Mouse (Mus musculus) liver, adult 2 months (tissue): ENCODE data around the gene Cluh. TPM values are rescaled to one million over a fixed set of nuclear protein-coding genes. Genes with fewer than 3 reads are reported as not detected.

Experiments used
- DNase-seq: peaks from one replicate; pipeline ENCODE4 v3.0.0-alpha.2; 2011; ENCODE audit warnings: low read depth, low spot score; ENCODE audit errors: extremely low read depth
- H3K27ac ChIP-seq: fragments of 200-500 bp; replicated peaks from 2 replicates; pipeline ENCODE4 v1.5.1; 2012; ENCODE audit warnings: low read depth, mild to moderate bottlenecking, control low read depth, inconsistent platforms, low read length; ENCODE audit not compliant: insufficient read depth
- H3K27me3 ChIP-seq: fragments of 200-500 bp; 2 replicates; pipeline ENCODE4 v1.6.1; 2012; ENCODE audit warnings: mild to moderate bottlenecking, moderate library complexity, low read length, inconsistent platforms; ENCODE audit not compliant: control insufficient read depth, insufficient read depth
- H3K36me3 ChIP-seq: fragments of 200-500 bp; 2 replicates; pipeline ENCODE4 v1.6.1; 2012; ENCODE audit warnings: low read length, inconsistent platforms; ENCODE audit not compliant: control insufficient read depth, insufficient read depth
- H3K4me1 ChIP-seq: fragments of 200-500 bp; 2 replicates; pipeline ENCODE4 v1.6.1; 2011; ENCODE audit warnings: low read length; ENCODE audit not compliant: control insufficient read depth, insufficient read depth
- H3K4me3 ChIP-seq: fragments of 200-500 bp; 2 replicates; pipeline ENCODE4 v1.5.1; 2011; ENCODE audit warnings: low read depth, mild to moderate bottlenecking, control low read depth, low read length, moderate library complexity; ENCODE audit not compliant: insufficient read depth
- H3K79me2 ChIP-seq: fragments of 200-500 bp; 2 replicates; pipeline ENCODE4 v1.6.1; 2012; ENCODE audit warnings: inconsistent platforms, mild to moderate bottlenecking, low read length, moderate library complexity; ENCODE audit not compliant: control insufficient read depth, insufficient read depth
- H3K9ac ChIP-seq: fragments of 200-500 bp; 2 replicates; pipeline ENCODE4 v1.6.1; 2012; ENCODE audit warnings: low read depth, mild to moderate bottlenecking, control low read depth, inconsistent platforms, low read length
- CTCF ChIP-seq: fragments of 200-500 bp; IDR thresholded peaks from 2 replicates; pipeline ENCODE4 v1.5.1; 2011; ENCODE audit warnings: low read depth, low read length, control low read depth
- POLR2A ChIP-seq: fragments of 200-500 bp; IDR thresholded peaks from 2 replicates; pipeline ENCODE4 v1.6.1; 2011; ENCODE audit warnings: low read length, control low read depth; ENCODE audit not compliant: insufficient read depth; ENCODE audit errors: extremely low read depth
- WGBS: fragments of 180-500 bp; shearing (Covaris S2); methylation state at CpG from one replicate; pipeline ENCODE4 v1.1.7; 2018; 5-methylcytosine and 5-hydroxymethylcytosine counted together
- polyA plus RNA-seq: library from polyadenylated mRNA; depleted of rRNA; stranded (reverse); fragments of >200 nt; gene quantifications from 2 replicates; pipeline ENCODE4 v1.2.3, GENCODE M21; 2012
- total RNA-seq: library from RNA; depleted of rRNA; stranded (reverse); fragments of >200 nt; gene quantifications from 2 replicates; pipeline ENCODE4 v1.2.3, GENCODE M21; 2014

Gene Cluh
- total and polyA plus RNA-seq, 2 experiments: 74.3 to 139 TPM

- Histone ChIP-seq H3K9ac (no peak overlapping the region), H3K4me3 (no peak overlapping the region), H3K36me3 (peaks cover 39% of the 10 kb centered on the region; the same call in 1 of the 2 replicates), H3K27ac (no peak overlapping the region), H3K79me2 (no peaks in the 10 kb centered on the region), H3K27me3 (no peaks in the 10 kb centered on the region), H3K4me1 (no peaks in the 10 kb centered on the region)
- TF ChIP-seq POLR2A (no peak), CTCF (no peak)
- no peak for DNase-seq
- WGBS: 89% methylated on average over 5 of the region's 5 CpGs
These were observed 17.0 kb downstream of the Cluh start for GRCm38 (mm10) chr11:74666284-74666652.

GRCm38 (mm10) chr11:74666776-74667581 is 17.7 kb downstream of the Cluh start:
- Histone ChIP-seq H3K27me3 (no peaks in the 10 kb centered on the region), H3K9ac (no peak overlapping the region), H3K27ac (no peak overlapping the region), H3K4me3 (no peak overlapping the region), H3K4me1 (no peaks in the 10 kb centered on the region), H3K79me2 (no peaks in the 10 kb centered on the region), H3K36me3 (peaks cover 36% of the 10 kb centered on the region; the same call in 1 of the 2 replicates)
- no peak for DNase-seq
- 92% methylated on average over 14 of the region's 14 CpGs for WGBS
- no peak for TF ChIP-seq POLR2A
- TF ChIP-seq CTCF: no peak

GRCm38 (mm10) chr11:74667582-74668010 is 18.3 kb downstream of the Cluh start:
- no peak for DNase-seq
- no peaks in the 10 kb centered on the region for H3K4me1 ChIP-seq
- H3K27ac ChIP-seq: no peak overlapping the region
- no peak overlapping the region for H3K9ac ChIP-seq
- TF ChIP-seq POLR2A (no peak), CTCF (no peak)
- WGBS: 94% methylated on average over 13 of the region's 13 CpGs
- H3K36me3 ChIP-seq: peaks cover 34% of the 10 kb centered on the region; the same call in 1 of the 2 replicates
- no peaks in the 10 kb centered on the region for H3K27me3 ChIP-seq
- no peak overlapping the region for H3K4me3 ChIP-seq
- H3K79me2 ChIP-seq: no peaks in the 10 kb centered on the region

- H3K4me1 ChIP-seq: no peaks in the 10 kb centered on the region
- no peak overlapping the region for H3K27ac ChIP-seq
- DNase-seq: no peak
- peaks cover 29% of the 10 kb centered on the region; the same call in 1 of the 2 replicates for H3K36me3 ChIP-seq
- no peak for TF ChIP-seq POLR2A
- TF ChIP-seq CTCF: no peak
- WGBS: 76% methylated on average over 5 of the region's 5 CpGs
- H3K79me2 ChIP-seq: no peaks in the 10 kb centered on the region
- no peak overlapping the region for H3K9ac ChIP-seq
- H3K27me3 ChIP-seq: no peaks in the 10 kb centered on the region
- no peak overlapping the region for H3K4me3 ChIP-seq
These were observed 19.2 kb downstream of the Cluh start for GRCm38 (mm10) chr11:74668466-74668865.

- H3K9ac ChIP-seq: no peak overlapping the region
- WGBS: 80% methylated on average over 2 of the region's 2 CpGs
- peaks cover 24% of the 10 kb centered on the region; the same call in 1 of the 2 replicates for H3K36me3 ChIP-seq
These were observed 19.7 kb downstream of the Cluh start for GRCm38 (mm10) chr11:74668971-74669370.

GRCm38 (mm10) chr11:74670151-74670550 is 20.9 kb downstream of the Cluh start:
- peaks cover 27% of the 10 kb centered on the region for H3K36me3 ChIP-seq
- no peak overlapping the region for H3K4me3 ChIP-seq
- H3K79me2 ChIP-seq: no peaks in the 10 kb centered on the region
- H3K27me3 ChIP-seq: no peaks in the 10 kb centered on the region
- DNase-seq: no peak
- H3K9ac ChIP-seq: no peak overlapping the region
- no peak overlapping the region for H3K27ac ChIP-seq
- no peak for TF ChIP-seq CTCF
- no peak for TF ChIP-seq POLR2A
- no peaks in the 10 kb centered on the region for H3K4me1 ChIP-seq

More at GRCm38 (mm10) chr11:74668971-74669370, 19.7 kb downstream of the Cluh start:
- DNase-seq: no peak
- H3K4me1 ChIP-seq: no peaks in the 10 kb centered on the region
- H3K27ac ChIP-seq: no peak overlapping the region
- no peak overlapping the region for H3K4me3 ChIP-seq
- no peaks in the 10 kb centered on the region for H3K27me3 ChIP-seq
- no peak for TF ChIP-seq CTCF
- no peak for TF ChIP-seq POLR2A
- no peaks in the 10 kb centered on the region for H3K79me2 ChIP-seq
